Mouse (Mus musculus) c-Kit-positive CD71-negative TER-119-negative erythroid progenitor cells, embryonic 14.5 days (primary cell): Measurements from ENCODE around the gene Ccdc124.
"Not testable (repeated sequence)": the region's sequence is repeated elsewhere in the genome, so short reads cannot be mapped to it uniquely, and the experiment has no call there.

Source experiments
- DNase-seq: peaks from one replicate; pipeline ENCODE4 v3.0.0-alpha.2; 2013; ENCODE audit warnings: low read depth

The Ccdc124 gene

DNA sequence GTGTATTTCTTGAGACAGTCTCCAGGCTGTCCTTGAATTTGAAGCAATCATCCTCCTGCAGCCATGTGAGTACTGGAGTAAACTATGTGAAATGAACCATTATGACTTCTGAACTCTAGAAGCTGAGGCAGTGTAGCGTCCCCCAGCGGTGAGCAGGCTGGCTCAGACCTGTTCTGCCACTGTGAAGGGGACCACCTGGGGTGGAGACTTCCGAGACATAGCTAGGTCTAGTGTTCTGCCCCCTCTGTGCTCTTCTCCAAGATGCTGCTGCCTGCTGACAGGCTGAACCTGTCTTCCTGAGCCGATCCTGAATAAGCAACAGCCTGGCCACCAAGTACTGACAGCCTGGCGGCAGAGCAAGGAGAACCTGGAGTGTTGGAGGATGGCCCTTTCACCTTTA lies 28.6 kb downstream of the Ccdc124 start:
- DNase-seq, result no peak

GRCm38 (mm10) chr8:70844523-70844922 lies 29.2 kb downstream of the Ccdc124 start:
- DNase-seq, result peak; percentile 75

DNA sequence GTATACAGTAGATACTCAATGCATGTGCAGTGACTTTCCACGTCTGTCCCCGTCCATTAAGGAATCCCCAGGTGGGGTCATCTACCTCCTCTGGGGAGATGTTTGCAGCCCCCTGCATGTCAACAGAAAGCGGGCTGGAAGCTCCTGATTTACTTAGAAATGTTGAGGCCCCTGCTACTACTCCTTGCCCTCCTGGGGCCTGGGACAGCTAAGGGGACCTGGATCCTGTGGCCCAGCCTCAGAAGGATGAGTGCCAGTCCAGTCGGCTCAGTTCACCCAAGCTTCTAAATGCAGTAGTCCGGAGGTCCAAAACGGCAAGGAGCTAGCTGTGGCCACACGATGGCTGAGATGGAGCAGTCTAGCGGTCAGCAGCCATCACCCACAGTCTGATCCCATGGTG lies 29.8 kb downstream of the Ccdc124 start:
- no peak for DNase-seq

- no peak for DNase-seq
Observed at GRCm38 (mm10) chr8:70843214-70843773, 30.4 kb downstream of the Ccdc124 start.

GRCm38 (mm10) chr8:70842484-70842883 lies 31.3 kb downstream of the Ccdc124 start:
- DNase-seq, result no peak

DNA sequence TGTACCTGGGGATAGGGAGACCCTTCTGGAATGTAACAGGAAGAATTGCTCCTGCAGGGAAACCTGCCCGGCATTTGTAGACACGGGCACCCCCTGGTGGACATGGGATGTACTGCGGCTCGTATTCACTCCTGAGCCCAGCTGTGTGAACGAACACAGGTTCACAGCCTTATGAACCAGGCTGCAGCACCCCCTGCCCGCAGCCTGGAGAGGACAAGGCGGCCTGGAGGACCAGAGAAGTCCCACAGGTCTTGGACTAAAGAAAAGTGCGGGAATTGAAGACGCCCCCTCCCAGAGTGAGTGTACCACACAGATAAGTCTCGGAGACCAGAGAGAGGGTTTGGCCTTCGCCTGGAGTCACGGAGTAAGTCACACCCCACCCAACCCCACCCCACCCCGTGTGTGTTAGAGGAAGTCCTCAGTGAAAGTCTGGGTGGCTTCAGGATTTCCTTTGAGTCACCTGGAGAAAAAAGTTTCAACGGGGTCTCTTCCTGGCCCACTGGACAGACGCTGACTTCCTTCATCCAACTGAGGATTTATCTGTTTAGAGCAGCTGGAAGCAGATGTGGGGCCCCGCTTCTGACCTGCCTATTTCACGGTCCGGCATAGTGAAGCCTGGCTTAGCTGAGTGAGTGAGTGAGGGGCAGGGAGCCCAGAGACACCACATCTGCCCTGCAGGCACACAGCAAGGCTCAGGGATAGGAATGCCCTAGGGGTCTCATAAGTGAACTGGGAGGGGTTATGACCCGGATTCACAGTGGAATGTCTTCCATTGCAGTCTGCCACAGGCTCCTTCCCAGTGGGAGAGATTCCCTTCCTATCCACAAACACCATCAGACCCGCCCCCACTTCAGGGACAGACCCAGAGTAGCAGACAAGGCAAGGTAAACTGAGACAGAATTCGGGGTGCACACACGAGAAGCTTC lies 32.3 kb downstream of the Ccdc124 start:
- DNase-seq, result peak; percentile 83

- no peak for DNase-seq
Observed at GRCm38 (mm10) chr8:70840590-70840989, 33.1 kb downstream of the Ccdc124 start.

GRCm38 (mm10) chr8:70839408-70840351 lies 34.1 kb downstream of the Ccdc124 start, which contains the start of gene Arrdc2:
Arrdc2 (minus strand) TSS chr8:70839720.
- DNase-seq, result peak; percentile 100

GRCm38 (mm10) chr8:70838654-70839407 lies 34.9 kb downstream of the Ccdc124 start:
- no peak for DNase-seq

- DNase-seq, result no peak
Observed at GRCm38 (mm10) chr8:70836666-70837065, 37.1 kb downstream of the Ccdc124 start.

DNA sequence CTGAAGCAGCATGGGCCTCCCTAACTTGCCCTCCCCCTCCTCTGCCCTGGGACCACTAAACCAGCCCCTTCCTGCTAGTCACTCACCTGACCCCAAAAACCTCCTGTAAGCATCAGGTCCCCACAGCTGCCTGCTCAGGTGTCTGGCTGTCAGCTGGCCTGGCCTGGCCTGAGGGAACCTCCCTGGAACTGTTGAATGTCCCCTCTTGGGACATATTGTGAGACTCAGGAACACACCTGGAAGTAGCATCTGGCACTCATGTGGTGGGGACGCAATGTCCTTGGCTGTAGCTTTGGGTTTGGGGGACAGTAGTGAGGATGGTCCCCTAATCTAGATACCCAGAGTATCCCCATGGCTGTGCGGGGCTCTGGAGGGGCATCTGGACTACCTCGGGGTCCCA lies 39.7 kb downstream of the Ccdc124 start:
- no peak for DNase-seq

DNA sequence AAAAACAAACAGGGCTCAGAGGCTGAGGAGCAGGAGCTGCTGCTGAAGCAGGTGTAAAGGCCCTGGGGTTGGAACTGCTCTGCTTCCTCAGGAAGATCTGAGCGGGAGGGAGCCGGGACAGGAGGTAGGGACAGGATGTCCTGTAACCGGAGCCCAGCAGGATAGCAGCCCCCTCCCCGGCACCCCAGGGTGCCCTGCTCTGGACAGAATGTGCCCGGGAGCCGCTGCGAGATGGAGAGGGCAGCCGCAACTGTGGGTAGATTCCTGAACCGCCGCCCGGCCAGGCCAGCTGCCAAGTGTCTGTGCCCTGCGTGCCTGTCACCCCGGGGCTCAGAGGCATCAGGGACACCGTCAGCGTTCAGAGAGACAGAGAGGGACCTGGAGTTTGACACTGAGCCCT lies 40.2 kb downstream of the Ccdc124 start:
- no peak for DNase-seq

GRCm38 (mm10) chr8:70833018-70833482 lies 40.7 kb downstream of the Ccdc124 start:
- no peak for DNase-seq

- no peak for DNase-seq
Observed at GRCm38 (mm10) chr8:70832371-70832770, 41.4 kb downstream of the Ccdc124 start.

DNA sequence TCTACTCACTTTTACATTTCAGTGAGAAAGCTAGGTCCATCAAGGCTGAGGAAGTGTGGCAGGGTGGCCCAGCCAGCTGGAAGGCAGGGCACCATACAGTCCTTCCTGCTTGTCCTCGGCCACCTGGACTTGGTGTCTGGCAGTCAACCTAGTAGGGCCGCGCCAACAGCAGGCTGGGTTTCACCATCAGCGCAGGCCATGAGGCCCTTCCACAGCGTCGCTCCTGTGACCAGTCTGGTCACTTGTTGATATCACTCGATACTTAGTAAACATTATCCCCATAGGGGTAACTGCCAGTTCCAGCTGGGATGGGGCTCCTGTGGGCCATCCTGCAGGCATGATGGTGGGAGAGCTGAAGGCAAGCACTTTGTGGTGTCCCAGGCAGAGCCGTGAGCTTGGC lies 42.2 kb downstream of the Ccdc124 start:
- no peak for DNase-seq

- DNase-seq, result no peak
Observed at GRCm38 (mm10) chr8:70827796-70828195, 45.9 kb downstream of the Ccdc124 start.

GRCm38 (mm10) chr8:70827010-70827409 lies 46.7 kb downstream of the Ccdc124 start:
- DNase-seq, result no peak

GRCm38 (mm10) chr8:70825816-70826215 lies 47.9 kb downstream of the Ccdc124 start:
- no peak for DNase-seq

DNA sequence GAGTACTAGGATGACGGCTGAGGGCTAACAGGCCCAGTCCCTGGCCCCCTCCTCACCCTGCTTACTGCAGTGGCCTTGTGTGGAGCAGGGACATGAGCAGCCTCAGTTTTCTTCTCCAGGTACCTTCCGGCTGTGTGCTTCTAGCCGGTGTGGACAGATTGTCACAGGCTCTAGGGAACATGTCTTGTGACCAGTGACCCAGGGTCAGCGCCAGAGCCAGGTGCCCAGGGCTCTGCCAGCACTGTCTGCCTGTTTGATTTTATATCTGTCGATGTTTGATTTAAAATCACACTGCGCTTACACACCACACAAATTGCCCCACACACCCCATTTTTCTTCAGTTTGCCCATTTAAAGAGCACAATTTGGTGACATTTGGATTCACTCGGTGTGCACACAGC lies 49.9 kb downstream of the Ccdc124 start:
- DNase-seq, result no peak

GRCm38 (mm10) chr8:70822594-70822993 lies 51.1 kb downstream of the Ccdc124 start:
- not testable (repeated sequence) for DNase-seq

- no peak for DNase-seq
Observed at GRCm38 (mm10) chr8:70821992-70822391, 51.7 kb downstream of the Ccdc124 start.
